Mouse (Mus musculus) forebrain, embryonic 13.5 days (tissue): ENCODE measurements at regions not wholly inside any gene's neighbourhood (a gene's known extent, or its start where the extent isn't known, plus 50 kb on each side); places are given as distances from the start of the nearest gene placed in this dataset.

ENCODE experiments used
- ATAC-seq: fragments of 200-750 bp; cut with Nextera tagmentation; 2 replicates; pipeline ENCODE4 v1.8.0; 2017
- H3K27ac ChIP-seq: fragments of 300-500 bp; sonication (generic); 2 replicates; pipeline ENCODE4 v1.5.1; 2015; ENCODE audit warnings: inconsistent platforms, mild to moderate bottlenecking, moderate library complexity
- H3K27me3 ChIP-seq: fragments of 300-500 bp; sonication (generic); 2 replicates; pipeline ENCODE4 v1.6.1; 2015; ENCODE audit warnings: mild to moderate bottlenecking, inconsistent platforms
- H3K36me3 ChIP-seq: fragments of 300-500 bp; sonication (generic); 2 replicates; pipeline ENCODE4 v1.6.1; 2015; ENCODE audit warnings: mild to moderate bottlenecking, inconsistent platforms; ENCODE audit not compliant: poor library complexity, severe bottlenecking
- H3K4me1 ChIP-seq: fragments of 300-500 bp; sonication (generic); 2 replicates; pipeline ENCODE4 v1.6.1; 2015; ENCODE audit warnings: inconsistent platforms
- H3K4me2 ChIP-seq: fragments of 300-500 bp; sonication (generic); 2 replicates; pipeline ENCODE4 v1.6.1; 2015; ENCODE audit warnings: inconsistent platforms, mild to moderate bottlenecking, moderate library complexity
- H3K4me3 ChIP-seq: fragments of 300-500 bp; sonication (generic); 2 replicates; pipeline ENCODE4 v1.5.1; 2015; ENCODE audit warnings: mild to moderate bottlenecking, inconsistent platforms
- H3K9ac ChIP-seq: fragments of 300-500 bp; sonication (generic); 2 replicates; pipeline ENCODE4 v1.6.1; 2015; ENCODE audit warnings: mild to moderate bottlenecking, inconsistent platforms
- H3K9me3 ChIP-seq: fragments of 300-500 bp; sonication (generic); replicated peaks from 2 replicates; pipeline ENCODE4 v1.6.1; 2016; ENCODE audit warnings: inconsistent platforms
- WGBS: fragments of 180-500 bp; shearing (Covaris S2); methylation state at CpG from one replicate; pipeline ENCODE4 v1.1.7; 2015; 5-methylcytosine and 5-hydroxymethylcytosine counted together

DNA sequence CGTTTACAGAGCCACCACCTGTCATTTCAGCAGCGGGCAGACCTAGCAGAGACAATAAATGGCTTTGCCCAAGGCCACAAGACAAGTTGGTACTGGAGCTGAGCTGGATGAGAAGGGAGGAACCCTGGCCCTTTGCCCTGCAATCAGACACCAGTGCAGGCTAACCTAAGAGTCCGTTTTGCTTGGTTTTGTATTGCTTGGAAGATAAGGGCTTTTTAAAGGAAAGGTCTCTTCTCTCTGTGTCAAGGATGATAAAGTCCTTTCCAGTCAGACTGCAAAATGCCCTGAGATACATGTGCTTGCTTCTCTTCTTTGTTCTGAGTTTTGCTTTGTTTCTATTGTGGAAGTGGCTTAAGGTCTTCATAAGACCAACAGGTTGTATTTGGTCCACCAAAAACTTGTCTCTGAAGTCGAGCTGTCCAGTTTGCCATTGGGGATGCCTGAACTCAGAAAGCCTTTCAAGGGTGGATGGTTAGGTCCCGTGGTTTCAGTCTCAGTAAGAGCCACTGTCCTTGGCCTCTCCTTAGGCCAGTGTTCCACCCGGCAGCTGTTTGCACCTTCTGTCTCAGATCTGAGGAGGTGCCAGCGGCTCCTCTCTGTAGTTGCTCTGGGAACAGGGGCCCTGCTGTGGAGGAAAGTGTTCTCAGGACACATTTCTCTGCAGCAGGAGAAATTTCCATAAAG, 296.7 kb upstream of the Pik3r1 start:
- no peak overlapping the region for H3K27ac ChIP-seq
- no peaks in the 10 kb centered on the region for H3K4me1 ChIP-seq
- no peak for ATAC-seq
- H3K36me3 ChIP-seq, result no peaks in the 10 kb centered on the region
- H3K4me3 ChIP-seq, result no peak overlapping the region
- H3K27me3 ChIP-seq, result no peaks in the 10 kb centered on the region
- H3K9me3 ChIP-seq, result no peaks in the 10 kb centered on the region
- H3K4me2 ChIP-seq, result no peak overlapping the region
- no peak overlapping the region for H3K9ac ChIP-seq
- 72% methylated on average over 7 of the region's 7 CpGs for WGBS

DNA sequence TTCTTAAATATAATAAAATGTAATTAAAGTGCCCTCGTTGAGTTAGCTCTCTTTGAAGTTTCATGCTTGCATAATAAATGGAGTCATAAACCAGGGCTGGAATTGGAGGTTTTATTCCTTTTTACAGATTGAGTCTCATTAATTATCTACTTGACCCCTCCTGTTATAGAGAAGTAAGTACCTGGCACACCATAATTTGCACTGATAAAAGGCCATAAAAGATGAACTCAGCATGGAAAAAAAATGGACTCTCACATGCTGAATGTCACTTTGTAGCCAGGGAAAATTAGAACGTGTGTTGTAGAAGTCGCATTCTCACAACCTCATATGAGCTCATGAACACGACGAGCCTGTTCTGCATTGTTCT, 297.2 kb upstream of the Pik3r1 start:
- H3K36me3 ChIP-seq, result no peaks in the 10 kb centered on the region
- no peaks in the 10 kb centered on the region for H3K9me3 ChIP-seq
- no peak for ATAC-seq
- no peak overlapping the region for H3K9ac ChIP-seq
- no peak overlapping the region for H3K4me2 ChIP-seq
- no peak overlapping the region for H3K4me3 ChIP-seq
- no peak overlapping the region for H3K27ac ChIP-seq
- H3K4me1 ChIP-seq, result no peaks in the 10 kb centered on the region
- no peaks in the 10 kb centered on the region for H3K27me3 ChIP-seq
- 76% methylated on average over 5 of the region's 5 CpGs for WGBS

DNA sequence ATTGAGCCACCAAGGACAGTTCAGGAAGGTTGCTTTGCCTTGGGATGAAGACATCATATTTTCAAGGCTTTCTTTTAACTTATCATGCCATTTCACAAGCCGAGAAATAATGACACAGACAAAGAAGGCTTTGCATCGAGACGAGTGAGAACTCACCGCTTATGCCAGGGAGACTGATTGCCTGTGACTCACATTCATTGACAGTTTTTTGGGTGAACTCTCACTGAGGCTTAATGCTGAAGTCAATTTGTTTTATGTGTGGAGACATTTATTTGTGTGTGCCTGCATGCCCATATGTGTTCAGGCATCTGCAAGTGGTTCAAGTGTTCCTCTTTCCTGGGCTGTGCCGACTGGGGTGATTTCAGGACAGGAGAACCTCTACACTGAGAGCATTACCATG, 297.8 kb upstream of the Pik3r1 start:
- no peak overlapping the region for H3K9ac ChIP-seq
- no peak overlapping the region for H3K4me3 ChIP-seq
- no peak overlapping the region for H3K27ac ChIP-seq
- no peaks in the 10 kb centered on the region for H3K4me1 ChIP-seq
- no peak for ATAC-seq
- WGBS, result 91% methylated on average over 5 of the region's 5 CpGs
- H3K9me3 ChIP-seq, result no peaks in the 10 kb centered on the region
- no peaks in the 10 kb centered on the region for H3K36me3 ChIP-seq
- H3K27me3 ChIP-seq, result no peaks in the 10 kb centered on the region
- H3K4me2 ChIP-seq, result no peak overlapping the region

DNA sequence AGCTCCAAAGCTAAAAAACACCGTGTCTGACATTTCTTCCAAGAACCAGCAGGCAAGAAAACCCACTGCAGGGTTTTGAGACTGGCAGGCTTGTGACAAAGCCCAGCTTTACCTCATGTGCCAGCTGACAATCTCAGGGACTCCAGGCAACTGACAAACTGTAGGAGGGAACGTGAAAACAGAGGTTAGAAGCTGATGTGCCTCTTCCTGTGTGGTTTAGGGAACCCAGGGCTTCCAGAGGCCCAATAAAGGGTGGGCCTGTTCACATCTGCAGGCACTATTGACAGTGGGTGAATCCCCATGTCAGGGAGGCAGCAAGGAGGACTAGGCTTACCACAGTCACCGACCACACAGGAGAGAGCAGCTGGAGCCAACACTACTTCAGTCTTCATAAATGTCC, 302.7 kb upstream of the Pik3r1 start:
- Histone ChIP-seq H3K27me3 (no peaks in the 10 kb centered on the region), H3K27ac (no peak overlapping the region), H3K4me2 (no peak overlapping the region), H3K4me3 (no peak overlapping the region), H3K36me3 (no peaks in the 10 kb centered on the region), H3K9me3 (no peaks in the 10 kb centered on the region), H3K9ac (no peak overlapping the region), H3K4me1 (no peaks in the 10 kb centered on the region)
- WGBS, result 70% methylated on average over 3 of the region's 3 CpGs
- no peak for ATAC-seq

DNA sequence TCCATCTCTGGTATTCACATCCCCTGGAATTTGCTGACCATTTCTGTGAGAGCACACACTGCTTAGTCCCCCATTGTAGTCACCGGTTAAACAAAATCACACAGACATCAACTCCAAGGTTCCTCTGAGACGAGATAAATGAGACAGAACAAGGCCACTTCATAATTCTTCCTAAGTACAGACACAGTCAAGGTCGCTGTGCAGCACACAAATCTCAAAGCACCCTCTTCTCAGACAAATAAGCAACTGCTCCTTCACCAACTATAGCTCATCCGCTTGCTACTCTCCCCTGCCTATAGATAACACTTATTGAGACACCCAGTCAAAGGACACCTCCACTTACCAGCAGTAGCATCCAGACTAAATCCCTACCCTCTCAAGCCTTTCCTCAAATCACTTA, 304.3 kb upstream of the Pik3r1 start:
- Histone ChIP-seq H3K4me1 (no peaks in the 10 kb centered on the region), H3K27me3 (no peaks in the 10 kb centered on the region), H3K4me3 (no peak overlapping the region), H3K9me3 (no peaks in the 10 kb centered on the region), H3K9ac (no peak overlapping the region), H3K4me2 (no peak overlapping the region), H3K36me3 (no peaks in the 10 kb centered on the region), H3K27ac (no peak overlapping the region)
- ATAC-seq, result no peak
- WGBS, result 86% methylated on average over 4 of the region's 4 CpGs

DNA sequence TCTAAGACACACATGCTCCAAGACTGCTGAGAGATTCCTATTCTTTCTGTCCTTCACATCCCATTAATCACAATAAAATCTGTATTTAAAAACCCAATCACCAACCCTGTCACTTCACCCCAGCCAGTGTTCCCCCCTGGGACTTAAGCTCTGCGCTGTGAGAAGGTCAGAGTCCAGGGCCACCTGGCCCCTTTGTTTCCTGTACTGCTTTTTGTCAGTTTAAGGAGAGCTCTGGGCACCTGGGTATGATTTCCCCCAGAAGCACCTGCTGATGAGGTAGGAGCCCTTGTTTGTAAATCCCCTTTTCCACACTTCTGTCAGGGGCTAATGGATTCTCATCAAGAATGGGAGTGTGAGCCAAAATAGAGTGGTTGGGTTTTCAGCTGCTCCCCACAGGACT, 319.7 kb upstream of the Pik3r1 start:
- H3K4me3 ChIP-seq, result no peak overlapping the region
- H3K4me2 ChIP-seq, result no peak overlapping the region
- whole genome bisulfite sequencing, result 71% methylated on average over 1 of the region's 1 CpGs
- no peaks in the 10 kb centered on the region for H3K36me3 ChIP-seq
- H3K9ac ChIP-seq, result no peak overlapping the region
- H3K4me1 ChIP-seq, result no peaks in the 10 kb centered on the region
- no peak overlapping the region for H3K27ac ChIP-seq
- no peaks in the 10 kb centered on the region for H3K27me3 ChIP-seq
- no peaks in the 10 kb centered on the region for H3K9me3 ChIP-seq
- ATAC-seq, result no peak

DNA sequence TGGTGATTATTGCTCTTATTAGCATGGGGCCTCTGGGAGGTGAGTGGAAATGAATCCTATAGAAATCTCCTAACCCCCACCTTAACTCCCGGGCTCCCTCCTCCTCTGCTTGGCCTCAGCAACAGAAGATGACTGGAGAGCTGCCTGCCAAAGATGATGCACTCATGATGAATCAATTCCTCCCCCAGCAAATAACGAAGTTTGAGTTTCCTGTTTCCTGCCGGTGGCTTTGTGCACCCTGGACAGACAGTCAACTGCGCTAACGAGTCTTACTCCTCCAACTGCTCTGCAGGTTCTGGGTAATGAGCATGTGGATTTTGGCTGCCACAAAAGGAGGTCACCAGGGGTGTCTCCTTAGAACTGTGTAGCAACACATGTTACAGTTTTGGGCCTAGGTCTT, 321.5 kb upstream of the Pik3r1 start:
- no peaks in the 10 kb centered on the region for H3K9me3 ChIP-seq
- no peak overlapping the region for H3K4me3 ChIP-seq
- H3K4me2 ChIP-seq, result no peak overlapping the region
- H3K36me3 ChIP-seq, result no peaks in the 10 kb centered on the region
- no peaks in the 10 kb centered on the region for H3K4me1 ChIP-seq
- no peak for ATAC-seq
- H3K9ac ChIP-seq, result no peak overlapping the region
- H3K27ac ChIP-seq, result no peak overlapping the region
- H3K27me3 ChIP-seq, result no peaks in the 10 kb centered on the region
- 38% methylated on average over 5 of the region's 5 CpGs for WGBS

DNA sequence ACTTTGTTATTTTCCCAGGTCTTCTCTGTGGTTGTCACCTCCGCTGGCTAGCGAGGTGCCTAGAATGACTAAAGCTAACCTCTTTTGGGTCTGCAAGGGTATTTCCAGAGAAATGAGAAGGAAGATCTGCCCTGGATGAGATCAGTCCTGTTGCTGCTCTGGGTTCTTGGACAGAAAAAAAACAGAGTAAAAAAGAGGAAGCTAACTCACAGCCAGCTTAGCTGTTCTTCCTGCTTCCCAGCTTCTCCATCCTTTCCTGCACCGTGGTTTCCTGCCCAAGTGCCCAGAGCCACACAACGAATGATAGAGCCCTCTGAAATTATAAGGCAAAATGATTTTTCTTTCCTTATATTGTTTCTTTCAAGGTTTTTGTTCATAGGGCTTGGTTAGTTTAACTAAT, 326.2 kb upstream of the Pik3r1 start:
- Histone ChIP-seq H3K9ac (no peak overlapping the region), H3K4me2 (no peak overlapping the region), H3K27me3 (no peaks in the 10 kb centered on the region), H3K4me1 (no peaks in the 10 kb centered on the region), H3K36me3 (no peaks in the 10 kb centered on the region), H3K9me3 (no peaks in the 10 kb centered on the region), H3K4me3 (no peak overlapping the region), H3K27ac (no peak overlapping the region)
- WGBS, result 94% methylated on average over 4 of the region's 4 CpGs
- ATAC-seq, result no peak

DNA sequence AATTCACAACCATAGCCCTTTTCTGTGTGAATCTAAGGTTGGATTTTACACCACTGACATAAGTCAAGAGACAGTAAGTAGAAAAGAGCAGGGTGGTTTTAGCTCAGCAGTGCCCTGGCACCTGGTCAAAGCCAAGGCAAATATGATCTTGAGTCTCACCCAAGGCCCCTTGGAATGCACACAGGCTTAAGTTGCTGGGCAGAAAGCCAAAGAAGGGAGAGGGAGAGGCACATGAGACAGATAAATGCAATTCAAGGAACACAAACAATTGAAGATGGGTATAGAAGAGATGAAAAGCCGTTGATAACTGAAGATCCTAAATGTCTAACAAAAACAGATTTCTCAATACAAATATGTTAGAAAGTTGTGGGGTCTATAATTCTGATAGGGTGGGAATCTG, 335.1 kb upstream of the Pik3r1 start:
- H3K4me1 ChIP-seq, result no peaks in the 10 kb centered on the region
- no peak for ATAC-seq
- no peak overlapping the region for H3K4me2 ChIP-seq
- no peak overlapping the region for H3K9ac ChIP-seq
- no peak overlapping the region for H3K4me3 ChIP-seq
- no peaks in the 10 kb centered on the region for H3K27me3 ChIP-seq
- WGBS, result 87% methylated on average over 1 of the region's 1 CpGs
- H3K27ac ChIP-seq, result no peak overlapping the region
- H3K36me3 ChIP-seq, result no peaks in the 10 kb centered on the region
- no peaks in the 10 kb centered on the region for H3K9me3 ChIP-seq

DNA sequence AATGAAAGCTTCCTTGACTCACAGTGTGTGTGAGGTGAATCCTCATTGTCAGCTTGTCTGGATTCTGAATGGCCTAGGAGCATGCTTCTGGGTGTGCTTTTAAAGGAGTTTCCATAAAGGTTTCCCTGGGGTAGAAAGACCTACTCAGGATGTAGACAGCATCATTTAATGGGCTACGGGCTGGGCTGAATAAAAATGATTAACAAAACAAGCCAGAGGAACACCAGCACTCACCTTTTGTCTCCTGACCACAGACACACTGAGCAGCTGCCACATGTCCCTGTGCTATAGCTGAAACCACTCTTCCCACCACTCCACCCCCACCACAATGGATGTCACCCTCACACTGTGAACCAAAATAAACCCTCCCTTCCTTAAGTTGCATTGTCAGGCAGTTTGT, 338.2 kb upstream of the Pik3r1 start:
- Histone ChIP-seq H3K27me3 (no peaks in the 10 kb centered on the region), H3K4me3 (no peak overlapping the region), H3K9ac (no peak overlapping the region), H3K4me2 (no peak overlapping the region), H3K27ac (no peak overlapping the region), H3K36me3 (no peaks in the 10 kb centered on the region), H3K4me1 (peaks cover 7% of the 10 kb centered on the region; the same call in 1 of the 2 replicates), H3K9me3 (no peaks in the 10 kb centered on the region)
- WGBS, result 43% methylated on average over 1 of the region's 1 CpGs
- no peak for ATAC-seq

DNA sequence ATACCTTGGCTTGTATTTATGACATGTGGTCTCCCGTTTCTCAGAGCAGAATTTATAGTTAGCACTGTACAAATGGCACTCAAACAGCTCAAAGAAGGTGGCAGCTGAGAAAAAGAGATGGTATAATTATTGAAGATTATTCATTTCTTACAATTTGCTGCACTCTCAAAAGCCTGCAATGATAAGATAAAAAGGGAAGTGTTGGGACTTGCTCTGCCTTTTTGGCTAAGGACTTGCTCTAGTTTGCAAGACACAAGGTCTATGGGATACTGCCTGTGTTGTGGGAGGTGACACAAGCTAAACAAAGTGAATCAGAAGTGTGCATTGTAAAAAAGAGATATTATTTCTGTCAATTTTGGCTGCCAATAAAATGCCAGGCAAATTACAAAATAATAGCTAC, 340.2 kb upstream of the Pik3r1 start:
- no peaks in the 10 kb centered on the region for H3K27me3 ChIP-seq
- WGBS, result 79% methylated on average over 1 of the region's 1 CpGs
- no peaks in the 10 kb centered on the region for H3K9me3 ChIP-seq
- H3K4me1 ChIP-seq, result peaks cover 7% of the 10 kb centered on the region; the same call in 1 of the 2 replicates
- H3K27ac ChIP-seq, result no peak overlapping the region
- no peak for ATAC-seq
- no peak overlapping the region for H3K4me3 ChIP-seq
- no peak overlapping the region for H3K9ac ChIP-seq
- H3K4me2 ChIP-seq, result no peak overlapping the region
- H3K36me3 ChIP-seq, result no peaks in the 10 kb centered on the region

DNA sequence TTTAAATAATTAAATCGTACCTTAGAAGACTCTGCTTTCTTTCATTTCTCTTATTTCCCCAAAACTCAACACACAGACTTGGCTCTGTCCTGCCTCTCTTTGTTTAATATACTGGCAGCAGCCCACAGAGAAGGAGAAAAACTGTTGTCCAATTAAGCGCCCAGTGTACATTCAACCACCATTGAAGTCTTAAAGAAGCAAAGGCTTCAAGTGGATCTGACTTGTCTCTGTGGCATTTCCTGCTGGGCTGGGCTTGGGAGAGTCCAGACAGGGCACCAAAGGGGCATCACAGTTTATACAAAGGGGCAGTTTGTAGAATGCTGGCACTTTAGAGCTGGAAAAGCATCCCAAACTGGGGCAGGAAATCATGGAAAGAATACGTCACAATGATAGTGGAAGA, 340.9 kb upstream of the Pik3r1 start:
- no peaks in the 10 kb centered on the region for H3K36me3 ChIP-seq
- H3K27ac ChIP-seq, result no peak overlapping the region
- H3K9ac ChIP-seq, result no peak overlapping the region
- 46% methylated on average over 3 of the region's 3 CpGs for WGBS
- H3K27me3 ChIP-seq, result no peaks in the 10 kb centered on the region
- no peak overlapping the region for H3K4me2 ChIP-seq
- no peak overlapping the region for H3K4me3 ChIP-seq
- ATAC-seq, result no peak
- H3K4me1 ChIP-seq, result peaks cover 7% of the 10 kb centered on the region; the same call in 1 of the 2 replicates
- H3K9me3 ChIP-seq, result no peaks in the 10 kb centered on the region

DNA sequence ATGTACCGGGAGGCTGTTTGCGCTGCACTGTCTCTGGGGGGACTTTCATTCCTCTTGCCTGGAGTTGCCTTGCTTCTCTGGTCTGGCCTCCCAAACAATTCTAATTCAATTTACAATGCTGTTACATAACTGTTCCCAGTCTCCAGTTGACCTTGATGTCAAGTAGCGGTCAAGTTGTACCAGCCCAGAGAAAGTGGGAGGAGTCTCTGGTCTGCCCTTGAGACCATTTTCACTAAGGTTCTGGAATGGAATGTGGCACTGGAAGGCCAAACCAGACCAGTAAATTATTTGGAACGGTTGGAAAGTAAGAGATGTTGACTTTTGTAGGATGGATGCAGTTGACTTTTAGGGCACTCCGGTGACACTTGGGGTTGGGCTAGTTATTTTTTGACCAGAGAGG, 345.9 kb upstream of the Pik3r1 start:
- no peak overlapping the region for H3K4me2 ChIP-seq
- H3K27me3 ChIP-seq, result no peaks in the 10 kb centered on the region
- WGBS, result 97% methylated on average over 5 of the region's 5 CpGs
- H3K9ac ChIP-seq, result no peak overlapping the region
- no peak overlapping the region for H3K4me3 ChIP-seq
- ATAC-seq, result no peak
- H3K4me1 ChIP-seq, result peaks cover 2% of the 10 kb centered on the region; the same call in 1 of the 2 replicates
- H3K36me3 ChIP-seq, result no peaks in the 10 kb centered on the region
- no peak overlapping the region for H3K27ac ChIP-seq
- no peaks in the 10 kb centered on the region for H3K9me3 ChIP-seq
